Mouse (Mus musculus) urinary bladder, adult 2 months (tissue): ENCODE measurements around the gene Hoxa13. TPM values are rescaled to one million over a fixed set of nuclear protein-coding genes. Genes with fewer than 3 reads are reported as not detected.

Experiments
- DNase-seq: peaks from one replicate; pipeline ENCODE4 v3.0.0; 2022; ENCODE audit warnings: low spot score
- polyA plus RNA-seq: library from polyadenylated mRNA; depleted of rRNA; stranded (reverse); fragments of >200 nt; gene quantifications from 2 replicates; pipeline ENCODE4 v1.2.3, GENCODE M21; 2012

Gene Hoxa13
- polyA plus RNA-seq, 1 experiment: 32.5 TPM

GRCm38 (mm10) chr6:52252016-52252774 is 8.5 kb downstream of the Hoxa13 start:
- DNase-seq: peak; percentile 41

GRCm38 (mm10) chr6:52251177-52251879 is 9.4 kb downstream of the Hoxa13 start:
- DNase-seq: no peak

- no peak for DNase-seq
Observed at GRCm38 (mm10) chr6:52249826-52250225, 10.9 kb downstream of the Hoxa13 start.

GRCm38 (mm10) chr6:52249415-52249738 is 11.3 kb downstream of the Hoxa13 start:
- DNase-seq: no peak

- DNase-seq: peak; percentile 44
Observed at GRCm38 (mm10) chr6:52248638-52249414, 11.9 kb downstream of the Hoxa13 start.

GRCm38 (mm10) chr6:52247766-52248637 is 12.7 kb downstream of the Hoxa13 start:
- peak; percentile 55 for DNase-seq

GRCm38 (mm10) chr6:52246916-52247315 is 13.8 kb downstream of the Hoxa13 start:
- DNase-seq: peak; percentile 23

- peak; percentile 56 for DNase-seq
Observed at GRCm38 (mm10) chr6:52246403-52246803, 14.3 kb downstream of the Hoxa13 start.

GRCm38 (mm10) chr6:52245757-52246142 is 14.9 kb downstream of the Hoxa13 start, which contains the start of gene Hoxa11:
Gene Hoxa11, minus strand, starts transcription at chr6:52245810.
- DNase-seq: peak; percentile 65

- peak; percentile 61 for DNase-seq
Observed at GRCm38 (mm10) chr6:52245040-52245756, 15.5 kb downstream of the Hoxa13 start.

- peak; percentile 27 for DNase-seq
Observed at GRCm38 (mm10) chr6:52244471-52245039, 16.1 kb downstream of the Hoxa13 start.

GRCm38 (mm10) chr6:52243681-52244121 is 17.0 kb downstream of the Hoxa13 start:
- peak; percentile 53 for DNase-seq

GRCm38 (mm10) chr6:52242801-52243332 is 17.8 kb downstream of the Hoxa13 start:
- peak; percentile 20 for DNase-seq

- peak; percentile 25 for DNase-seq
Observed at GRCm38 (mm10) chr6:52241001-52241621, 19.6 kb downstream of the Hoxa13 start.

- peak; percentile 86 for DNase-seq
Observed at GRCm38 (mm10) chr6:52240389-52241000, 20.2 kb downstream of the Hoxa13 start, which contains the start of gene Hoxa10. Gene Hoxa10, minus strand, starts transcription at chr6:52240854.

GRCm38 (mm10) chr6:52239625-52240388 is 20.9 kb downstream of the Hoxa13 start:
- peak; percentile 40 for DNase-seq

- peak; percentile 28 for DNase-seq
Observed at GRCm38 (mm10) chr6:52238976-52239375, 21.7 kb downstream of the Hoxa13 start.

GRCm38 (mm10) chr6:52238155-52238545 is 22.5 kb downstream of the Hoxa13 start:
- DNase-seq: peak; percentile 28
